Mouse (Mus musculus) heart, postnatal 10 days (tissue): Measurements from ENCODE around the gene S100a11. TPM values are rescaled to one million over a fixed set of nuclear protein-coding genes. Genes with fewer than 3 reads are reported as not detected.

ENCODE experiments used
- DNase-seq, 2 experiments: peaks; one replicate each; pipeline ENCODE4 v3.0.0; 2021
- intact Hi-C: fragments of 180-260 bp; cut with DNase I; formaldehyde crosslinking; loops from one replicate; pipeline ENCODE4 v1.15.1; 2025
- total RNA-seq, 2 experiments: library from RNA; stranded (reverse); gene quantifications; 2 replicates each; pipeline ENCODE4 v1.2.3; 2021

Gene S100a11
- total RNA-seq, 2 experiments from 2014 or later = 212 to 217 TPM

GRCm38 (mm10) chr3:93554981-93555877 is 34.9 kb downstream of the S100a11 start, which contains the start of gene S100a10:
Gene S100a10, plus strand, starts transcription at chr3:93555080.
- intact Hi-C loops = loop anchor here (2.0 kb wide), 2 partner anchors 14 to 42 kb away; no protein-coding TSS in a partner anchor
- DNase-seq = peak; percentile 77 to 78

GRCm38 (mm10) chr3:93555878-93556254 is 35.6 kb downstream of the S100a11 start:
- DNase-seq = peak; percentile 62 to 64
- intact Hi-C loops = loop anchor here (2.0 kb wide), 2 partner anchors 13 to 41 kb away; no protein-coding TSS in a partner anchor

- intact Hi-C loops = no loop called here
- DNase-seq = no peak
Measured at GRCm38 (mm10) chr3:93556599-93556998, 36.3 kb downstream of the S100a11 start.

- intact Hi-C loops = no loop called here
- no peak for DNase-seq
Measured at GRCm38 (mm10) chr3:93557471-93557870, 37.2 kb downstream of the S100a11 start.

- intact Hi-C loops = no loop called here
- no peak for DNase-seq
Measured at GRCm38 (mm10) chr3:93559961-93560360, 39.7 kb downstream of the S100a11 start.

- DNase-seq = no peak
- intact Hi-C loops = no loop called here
Measured at GRCm38 (mm10) chr3:93562372-93562771, 42.1 kb downstream of the S100a11 start.

GRCm38 (mm10) chr3:93563216-93563615 is 42.9 kb downstream of the S100a11 start:
- no peak for DNase-seq
- intact Hi-C loops = no loop called here

GRCm38 (mm10) chr3:93566892-93567291 is 46.6 kb downstream of the S100a11 start:
- intact Hi-C loops = no loop called here
- no peak for DNase-seq

GRCm38 (mm10) chr3:93567721-93568120 is 47.4 kb downstream of the S100a11 start:
- no peak for DNase-seq
- intact Hi-C loops = loop anchor here (2.0 kb wide), 3 partner anchors 13 to 47 kb away; partner anchors contain the start of genes S100a10 and S100a11

- intact Hi-C loops = loop anchor here (2.0 kb wide), 3 partner anchors 14 to 48 kb away; partner anchors contain the start of genes S100a10 and S100a11
Measured at GRCm38 (mm10) chr3:93568428-93569040, 48.2 kb downstream of the S100a11 start.

GRCm38 (mm10) chr3:93569046-93569445 is 48.8 kb downstream of the S100a11 start:
- intact Hi-C loops = loop anchor here (2.0 kb wide), 3 partner anchors 14 to 48 kb away; partner anchors contain the start of genes S100a10 and S100a11
- no peak for DNase-seq

More at GRCm38 (mm10) chr3:93568428-93569040, 48.2 kb downstream of the S100a11 start:
- peak; percentile 88 to 89 for DNase-seq

- no peak for DNase-seq
- intact Hi-C loops = no loop called here
Measured at GRCm38 (mm10) chr3:93572058-93572791, 51.9 kb downstream of the S100a11 start.

Other genes with a start within 250 kb of the S100a11 start
- not detected for gene Flg, start 247.0 kb upstream of the S100a11 start, total RNA-seq
- gene Hrnr, start 200.7 kb upstream of the S100a11 start, total RNA-seq = not detected
- not detected for gene Rptn, start 126.8 kb upstream of the S100a11 start, total RNA-seq
- under 1 TPM; 0.07 to 0.17 TPM for gene Tchh, start 78.2 kb upstream of the S100a11 start, total RNA-seq
- gene Tchhl1, start 51.7 kb upstream of the S100a11 start, total RNA-seq = not detected
- gene S100a10, start 34.6 kb downstream of the S100a11 start, total RNA-seq = 100 to 1,000 TPM; 143 to 197 TPM
- gene Tdpoz2, start 132.2 kb downstream of the S100a11 start, total RNA-seq = not detected
- gene Tdpoz1, start 155.8 kb downstream of the S100a11 start, total RNA-seq = not detected
- gene Gm37596, start 172.6 kb downstream of the S100a11 start, total RNA-seq = not detected